Mouse (Mus musculus): ENCODE measurements around the gene Rbl1. TPM values are rescaled to one million over a fixed set of nuclear protein-coding genes. Genes with fewer than 3 reads are reported as not detected.

The Rbl1 gene
- total and polyA plus RNA-seq, 3 experiments: 0.84 to 2.1 (median 2.0) TPM

DNA sequence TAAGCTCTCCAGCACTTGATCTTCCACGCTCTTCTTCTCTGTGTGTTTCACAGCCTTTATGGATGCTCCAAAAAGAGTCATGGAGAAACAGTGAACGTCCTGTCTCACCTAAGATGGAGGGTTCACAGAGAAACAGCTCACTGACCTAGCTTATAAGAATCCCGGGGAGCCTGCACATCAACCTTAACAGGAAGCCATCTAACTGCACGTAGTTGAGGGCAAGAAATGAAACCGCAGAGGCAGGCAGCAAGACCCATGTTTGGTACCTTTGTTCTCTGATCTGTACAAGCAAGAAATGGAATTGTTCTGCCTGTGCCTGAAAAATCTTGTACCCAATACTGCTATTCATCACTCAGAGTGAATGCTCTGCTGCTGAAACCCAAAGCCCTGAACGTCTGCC lies 15.8 kb upstream of the Rbl1 start:
- no peaks in the 10 kb centered on the region for H3K27me3 ChIP-seq (ENCODE audit: control insufficient read depth, insufficient read depth, low read length)
- no peak overlapping the region for H3K27ac ChIP-seq
- H3K9ac ChIP-seq (ENCODE audit: low read depth, low read length): no peak overlapping the region
- no peaks in the 10 kb centered on the region for H3K79me2 ChIP-seq (replicated peaks; ENCODE audit: control insufficient read depth, insufficient read depth, low read length)
- intact Hi-C loops (cut with DNase I): no loop called here
- whole genome bisulfite sequencing: 77% methylated on average over 6 of the region's 6 CpGs
- TF ChIP-seq CTCF (IDR thresholded peaks at IDR 0.05): no peak
- no peak for TF ChIP-seq EP300 (IDR thresholded peaks at IDR 0.05; ENCODE audit: insufficient read depth, low read depth, low read length)
- TF ChIP-seq POLR2A (IDR thresholded peaks at IDR 0.05; ENCODE audit: insufficient read depth, low read depth, low read length): no peak
- H3K4me1 ChIP-seq (ENCODE audit: control insufficient read depth, insufficient read depth, low read length): no peaks in the 10 kb centered on the region
- no peaks in the 10 kb centered on the region for H3K36me3 ChIP-seq (ENCODE audit: control insufficient read depth, insufficient read depth, low read length)
- no peak for DNase-seq
- H3K4me3 ChIP-seq: no peak overlapping the region

DNA sequence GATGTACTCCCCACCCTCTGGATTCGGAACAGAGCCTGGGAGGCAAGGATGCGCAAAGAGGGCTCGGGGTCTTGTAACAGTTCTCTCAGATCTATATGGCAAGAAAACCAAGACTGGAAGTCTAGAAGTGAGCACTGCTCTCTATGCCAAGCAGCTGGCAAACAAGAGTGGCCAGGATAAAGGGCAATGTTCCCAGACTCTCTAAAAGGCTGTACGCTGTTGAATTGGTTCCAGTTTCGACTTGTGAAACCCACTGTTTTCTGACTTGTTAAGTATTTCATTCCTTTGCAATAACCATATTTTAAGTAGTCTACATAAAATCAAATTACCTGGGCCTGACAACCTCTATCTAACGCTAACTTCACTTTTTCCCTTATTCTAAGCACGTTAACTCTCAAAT lies 7.4 kb upstream of the Rbl1 start:
- Histone ChIP-seq H3K4me3 (no peak overlapping the region), H3K27ac (no peak overlapping the region), H3K27me3 (ENCODE audit: control insufficient read depth, insufficient read depth, low read length) (no peaks in the 10 kb centered on the region), H3K9ac (ENCODE audit: low read depth, low read length) (no peak overlapping the region), H3K4me1 (ENCODE audit: control insufficient read depth, insufficient read depth, low read length) (no peaks in the 10 kb centered on the region; the same call in 1 of the 2 replicates), H3K36me3 (ENCODE audit: control insufficient read depth, insufficient read depth, low read length) (no peaks in the 10 kb centered on the region), H3K79me2 (replicated peaks; ENCODE audit: control insufficient read depth, insufficient read depth, low read length) (no peaks in the 10 kb centered on the region)
- WGBS: 85% methylated on average over 7 of the region's 7 CpGs
- TF ChIP-seq CTCF (IDR thresholded peaks at IDR 0.05) (no peak), EP300 (IDR thresholded peaks at IDR 0.05; ENCODE audit: insufficient read depth, low read depth, low read length) (no peak), POLR2A (IDR thresholded peaks at IDR 0.05; ENCODE audit: insufficient read depth, low read depth, low read length) (no peak)
- no peak for DNase-seq
- intact Hi-C loops (cut with DNase I): no loop called here

DNA sequence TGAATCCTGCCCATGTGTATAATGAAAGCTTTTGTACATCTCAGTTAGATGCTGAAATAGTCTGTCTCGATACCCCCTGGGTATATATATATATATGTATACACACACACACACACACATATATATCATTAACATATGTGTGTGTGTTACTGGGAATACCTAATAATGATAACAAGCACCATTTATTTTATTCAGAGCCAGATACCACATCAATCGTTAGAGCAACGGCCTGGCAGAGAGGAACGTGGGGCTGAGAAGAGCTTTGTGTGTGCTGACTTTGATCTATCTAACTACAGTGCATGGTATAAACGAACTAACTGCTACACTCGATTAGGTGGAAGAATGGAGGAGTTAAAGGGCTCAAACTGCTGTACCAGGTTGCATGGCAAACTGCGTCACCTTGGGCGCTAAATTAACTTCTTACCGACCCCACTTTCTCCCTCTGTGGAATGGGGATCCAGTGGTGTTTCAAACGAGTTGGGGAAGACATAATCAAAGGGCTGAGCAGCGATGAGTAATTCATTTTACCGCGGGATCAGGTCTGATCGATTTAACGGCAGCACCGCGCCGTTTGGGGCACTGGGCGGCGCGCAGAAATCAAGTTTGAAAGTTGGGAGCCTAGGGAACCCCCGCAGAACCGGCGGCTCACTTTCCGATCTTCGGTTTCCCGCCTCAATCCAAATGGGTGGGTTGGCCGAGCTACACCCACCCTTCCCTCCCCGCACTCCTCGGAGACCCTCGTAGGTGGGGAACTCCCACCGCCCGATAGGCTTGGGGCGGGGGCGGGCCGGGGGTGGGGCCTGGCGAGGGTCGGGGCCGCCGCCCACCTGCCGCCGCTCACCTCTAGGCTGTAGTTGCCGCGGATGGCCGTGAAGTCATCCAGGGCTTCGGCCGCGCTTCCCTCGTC lies 622 bp downstream of the Rbl1 start:
- WGBS: 2% methylated on average over 45 of the region's 49 CpGs
- H3K27me3 ChIP-seq (ENCODE audit: control insufficient read depth, insufficient read depth, low read length): no peaks in the 10 kb centered on the region
- no peaks in the 10 kb centered on the region for H3K79me2 ChIP-seq (replicated peaks; ENCODE audit: control insufficient read depth, insufficient read depth, low read length)
- H3K9ac ChIP-seq (ENCODE audit: low read depth, low read length): peak overlapping the region; percentile 90
- intact Hi-C loops (cut with DNase I): loop anchor here (2.0 to 5.0 kb wide), 3 partner anchors 55 to 74 kb away; partner anchors contain the start of genes Mroh8, Rpn2 and Samhd1
- peak overlapping the region; percentile 96 for H3K4me3 ChIP-seq
- peak overlapping the region; percentile 81 for H3K27ac ChIP-seq
- peaks cover 2% of the 10 kb centered on the region; the same call in 1 of the 2 replicates for H3K36me3 ChIP-seq (ENCODE audit: control insufficient read depth, insufficient read depth, low read length)
- no peak for TF ChIP-seq EP300 (IDR thresholded peaks at IDR 0.05; ENCODE audit: insufficient read depth, low read depth, low read length)
- TF ChIP-seq POLR2A (IDR thresholded peaks at IDR 0.05; ENCODE audit: insufficient read depth, low read depth, low read length): no peak
- TF ChIP-seq CTCF (IDR thresholded peaks at IDR 0.05): no peak
- DNase-seq: peak in 1 of 2 experiments; percentile 56
- H3K4me1 ChIP-seq (ENCODE audit: control insufficient read depth, insufficient read depth, low read length): no peaks in the 10 kb centered on the region; the same call in none of the 2 replicates

DNA sequence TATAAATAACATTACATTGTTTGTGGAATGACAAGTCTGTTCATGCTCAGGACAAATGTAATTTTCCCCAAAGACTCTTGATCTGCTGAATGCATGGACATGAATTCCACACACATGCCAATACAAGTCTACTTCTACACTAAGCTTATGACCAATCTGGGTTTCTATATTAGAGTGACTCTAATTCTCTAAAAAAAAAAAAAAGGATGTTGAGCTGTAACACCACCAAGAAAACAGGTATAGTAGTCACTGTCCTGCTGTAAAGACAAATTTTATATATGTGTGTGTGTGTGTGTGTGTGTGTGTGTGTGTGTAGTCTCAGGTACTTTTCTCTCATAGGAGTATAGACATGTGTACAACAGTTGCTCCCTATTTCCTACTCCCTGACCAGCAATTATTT lies 1.3 kb downstream of the Rbl1 start:
- H3K27me3 ChIP-seq (ENCODE audit: control insufficient read depth, insufficient read depth, low read length): no peaks in the 10 kb centered on the region
- H3K79me2 ChIP-seq (replicated peaks; ENCODE audit: control insufficient read depth, insufficient read depth, low read length): no peaks in the 10 kb centered on the region
- peaks cover 2% of the 10 kb centered on the region; the same call in 1 of the 2 replicates for H3K36me3 ChIP-seq (ENCODE audit: control insufficient read depth, insufficient read depth, low read length)
- intact Hi-C loops (cut with DNase I): loop anchor here (5.0 kb wide), 2 partner anchors 66 to 74 kb away; partner anchors contain the start of genes Mroh8, Rpn2 and Samhd1
- no peak overlapping the region for H3K9ac ChIP-seq (ENCODE audit: low read depth, low read length)
- H3K4me1 ChIP-seq (ENCODE audit: control insufficient read depth, insufficient read depth, low read length): no peaks in the 10 kb centered on the region; the same call in none of the 2 replicates
- H3K4me3 ChIP-seq: no peak overlapping the region
- DNase-seq: no peak
- TF ChIP-seq CTCF (IDR thresholded peaks at IDR 0.05) (no peak), POLR2A (IDR thresholded peaks at IDR 0.05; ENCODE audit: insufficient read depth, low read depth, low read length) (no peak), EP300 (IDR thresholded peaks at IDR 0.05; ENCODE audit: insufficient read depth, low read depth, low read length) (no peak)
- no peak overlapping the region for H3K27ac ChIP-seq

DNA sequence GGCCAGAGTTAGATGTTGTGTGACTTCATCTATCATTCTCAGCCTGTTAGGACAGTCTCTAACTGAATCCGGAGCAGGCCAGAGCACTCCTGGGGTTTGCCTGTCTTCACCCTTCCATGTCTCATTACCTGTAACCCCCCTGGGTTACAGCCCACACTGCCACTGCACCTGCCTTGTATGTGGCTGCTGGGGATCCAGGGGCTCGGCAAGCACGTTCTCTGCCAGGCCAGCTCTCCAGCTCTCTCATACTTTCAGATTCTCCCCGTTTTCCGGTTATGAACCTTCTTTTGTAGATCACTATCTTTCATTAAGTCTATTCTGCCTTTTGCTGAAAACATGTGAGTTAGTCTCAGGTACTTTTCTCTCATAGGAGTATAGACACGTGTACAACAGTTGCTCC lies 2.0 kb downstream of the Rbl1 start:
- H3K9ac ChIP-seq (ENCODE audit: low read depth, low read length): no peak overlapping the region

More for the DNA sequence above, 2.0 kb downstream of the Rbl1 start:
- H3K4me1 ChIP-seq (ENCODE audit: control insufficient read depth, insufficient read depth, low read length): no peaks in the 10 kb centered on the region; the same call in none of the 2 replicates
- intact Hi-C loops (cut with DNase I): loop anchor here (5.0 kb wide), 2 partner anchors 65 to 75 kb away; partner anchors contain the start of genes Mroh8, Rpn2 and Samhd1
- no peaks in the 10 kb centered on the region for H3K79me2 ChIP-seq (replicated peaks; ENCODE audit: control insufficient read depth, insufficient read depth, low read length)
- DNase-seq: no peak
- no peak overlapping the region; the same call in 1 of the 2 replicates for H3K27ac ChIP-seq
- peaks cover 2% of the 10 kb centered on the region; the same call in 1 of the 2 replicates for H3K36me3 ChIP-seq (ENCODE audit: control insufficient read depth, insufficient read depth, low read length)
- TF ChIP-seq CTCF (IDR thresholded peaks at IDR 0.05): no peak
- TF ChIP-seq EP300 (IDR thresholded peaks at IDR 0.05; ENCODE audit: insufficient read depth, low read depth, low read length): no peak
- TF ChIP-seq POLR2A (IDR thresholded peaks at IDR 0.05; ENCODE audit: insufficient read depth, low read depth, low read length): no peak
- H3K27me3 ChIP-seq (ENCODE audit: control insufficient read depth, insufficient read depth, low read length): no peaks in the 10 kb centered on the region
- no peak overlapping the region for H3K4me3 ChIP-seq
- WGBS: 74% methylated on average over 6 of the region's 6 CpGs
